Mouse (Mus musculus): ENCODE measurements around the gene Mocs2. TPM values are rescaled to one million over a fixed set of nuclear protein-coding genes. Genes with fewer than 3 reads are reported as not detected.

The Mocs2 gene
- 10 to 100 TPM; 30.3 to 48.4 (median 39.8) TPM for total RNA-seq (2022)

GRCm38 (mm10) chr13:114817751-114818360 lies at the start of gene Mocs2:
Gene Mocs2, plus strand, starts transcription at chr13:114818236.
- peak; percentile 94 for DNase-seq (ENCODE audit: low spot score)

GRCm38 (mm10) chr13:114791511-114791910 lies 26.5 kb upstream of the Mocs2 start:
- peak; percentile 19 for DNase-seq (ENCODE audit: low spot score)

GRCm38 (mm10) chr13:114793250-114794030 lies 24.6 kb upstream of the Mocs2 start:
- DNase-seq (ENCODE audit: low spot score), result peak; percentile 33

- no peak for DNase-seq (ENCODE audit: low spot score)
Observed at GRCm38 (mm10) chr13:114801857-114802256, 16.2 kb upstream of the Mocs2 start.

DNA sequence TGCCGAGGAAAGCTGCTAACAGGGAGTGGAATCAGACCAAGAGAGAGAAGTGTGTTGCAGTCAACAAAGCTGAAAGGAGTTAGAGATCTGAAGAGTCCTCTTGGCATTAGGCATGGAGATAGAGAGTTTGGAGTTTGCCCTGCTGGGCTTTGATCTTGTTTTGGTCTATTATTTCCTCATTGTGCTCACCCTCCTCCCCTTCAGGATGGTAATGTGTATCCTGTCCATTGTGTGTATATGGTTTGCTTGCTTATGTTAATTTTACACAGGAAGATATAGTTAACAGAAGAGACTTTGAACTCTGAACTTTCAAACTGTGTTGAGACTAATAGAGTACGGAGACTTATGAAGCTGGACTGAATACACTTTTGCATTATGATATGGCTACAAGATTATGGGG lies 15.1 kb upstream of the Mocs2 start:
- DNase-seq (ENCODE audit: low spot score), result no peak

GRCm38 (mm10) chr13:114809624-114810210 lies 8.3 kb upstream of the Mocs2 start:
- DNase-seq (ENCODE audit: low spot score), result no peak

DNA sequence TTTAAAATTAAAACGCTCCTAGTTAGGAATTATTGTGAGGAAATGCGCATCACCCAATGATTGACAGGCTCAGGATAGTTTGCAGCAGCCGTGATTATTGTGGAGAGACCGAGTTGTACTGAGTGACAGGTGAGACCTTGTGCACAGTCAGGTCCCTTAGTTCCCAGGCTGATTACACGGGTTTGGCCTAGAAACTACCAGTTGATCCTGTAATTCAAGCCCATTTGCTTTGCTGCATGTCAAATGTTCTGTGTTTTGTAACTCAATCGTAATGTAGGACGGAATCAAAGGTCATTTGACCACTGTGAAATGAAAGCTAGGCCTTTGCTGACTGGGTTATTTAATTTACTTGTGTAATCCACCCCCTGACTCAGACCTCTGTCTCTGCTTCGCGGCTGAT lies 477 bp downstream of the Mocs2 start:
- DNase-seq (ENCODE audit: low spot score), result peak; percentile 10

GRCm38 (mm10) chr13:114822871-114823270 lies 4.8 kb downstream of the Mocs2 start:
- DNase-seq (ENCODE audit: low spot score), result no peak

DNA sequence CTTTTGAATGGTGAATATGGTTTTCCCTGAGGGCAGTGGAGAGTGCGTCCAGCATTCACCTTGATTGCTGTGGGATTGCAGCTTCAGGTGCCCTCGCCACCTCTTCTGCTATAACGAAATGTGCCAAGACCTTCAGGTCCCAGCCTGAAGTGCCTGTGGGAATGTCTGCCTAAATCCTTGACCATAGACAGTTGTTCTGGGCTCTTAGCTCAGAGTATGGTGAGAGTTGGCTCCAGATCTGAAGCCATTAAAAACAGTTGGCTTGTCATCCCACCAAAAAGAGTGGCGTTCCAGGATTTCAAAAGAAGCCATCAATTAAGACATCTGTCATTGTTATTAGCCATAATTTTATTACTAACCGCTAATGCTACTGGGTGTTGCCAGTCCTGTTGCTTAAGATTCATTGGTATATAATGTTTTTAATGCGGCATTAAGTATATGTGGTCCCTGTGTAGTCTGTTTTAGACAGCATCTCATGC lies 7.4 kb downstream of the Mocs2 start:
- no peak for DNase-seq (ENCODE audit: low spot score)

DNA sequence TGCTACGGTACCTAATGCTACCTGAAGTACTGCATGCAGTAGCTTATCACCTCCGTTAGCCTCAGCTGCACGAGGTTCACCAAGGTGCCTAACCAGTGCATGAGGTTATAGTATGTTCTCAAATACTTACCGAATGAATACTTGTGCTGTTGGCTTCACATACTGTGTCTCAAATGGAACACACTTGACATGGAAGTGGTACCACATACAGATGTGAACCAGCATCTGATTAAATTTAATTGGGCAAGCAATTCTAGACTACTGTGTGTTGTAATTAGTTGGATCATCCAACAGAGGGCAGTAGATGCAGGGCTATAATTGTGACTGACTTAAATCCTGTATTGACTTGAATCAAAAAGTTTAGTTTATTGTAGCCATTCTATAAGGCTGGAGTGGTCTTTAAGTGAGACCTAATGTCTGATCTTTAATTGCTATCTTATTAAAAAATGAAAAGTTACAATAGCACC lies 13.4 kb downstream of the Mocs2 start:
- peak; percentile 53 for DNase-seq (ENCODE audit: low spot score)

DNA sequence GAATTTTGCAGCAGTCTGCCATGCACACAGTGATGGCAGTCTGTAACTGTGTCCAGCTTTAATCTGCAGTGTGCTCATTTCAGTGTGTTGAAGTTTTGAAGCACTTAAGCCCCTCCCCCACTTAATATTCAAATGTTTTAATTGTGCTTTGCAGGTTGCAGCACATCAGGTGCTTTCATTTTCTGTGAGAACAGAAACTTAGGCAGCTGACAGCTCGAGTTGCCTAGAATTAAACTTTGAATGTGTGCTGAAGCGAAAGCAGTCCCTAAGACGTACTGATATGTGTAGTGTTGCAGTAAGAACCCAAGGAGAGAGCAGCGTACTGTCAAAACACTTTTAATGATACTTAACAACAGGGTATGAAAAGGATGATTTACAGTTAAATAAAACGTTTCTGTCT lies 14.7 kb downstream of the Mocs2 start:
- no peak for DNase-seq (ENCODE audit: low spot score)

GRCm38 (mm10) chr13:114833351-114833750 lies 15.3 kb downstream of the Mocs2 start:
- no peak for DNase-seq (ENCODE audit: low spot score)

- DNase-seq (ENCODE audit: low spot score), result peak; percentile 31
Observed at GRCm38 (mm10) chr13:114834580-114834979, 16.5 kb downstream of the Mocs2 start.

DNA sequence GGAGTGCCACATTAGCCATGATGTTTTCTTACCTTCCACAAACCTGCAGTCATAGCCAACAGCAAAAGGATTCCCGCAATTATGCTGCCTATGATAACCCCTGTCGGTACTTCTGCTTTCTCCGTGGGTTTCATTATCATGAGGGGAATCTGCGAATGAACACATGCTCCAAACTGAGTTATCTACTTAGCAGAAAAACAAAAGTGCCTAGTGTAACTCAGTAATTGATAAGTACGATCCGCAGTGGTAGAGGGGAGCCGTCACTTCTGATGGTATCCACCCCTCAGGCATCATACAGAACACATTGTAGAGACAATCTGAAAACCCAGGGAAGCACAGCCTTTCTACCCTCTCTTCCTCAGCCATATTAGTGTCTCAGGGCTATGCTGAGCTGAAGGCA lies 19.0 kb downstream of the Mocs2 start:
- no peak for DNase-seq (ENCODE audit: low spot score)

GRCm38 (mm10) chr13:114838535-114838990 lies 20.5 kb downstream of the Mocs2 start:
- DNase-seq (ENCODE audit: low spot score), result peak; percentile 41

GRCm38 (mm10) chr13:114839098-114839497 lies 21.1 kb downstream of the Mocs2 start:
- DNase-seq (ENCODE audit: low spot score), result no peak

- DNase-seq (ENCODE audit: low spot score), result no peak
Observed at GRCm38 (mm10) chr13:114840545-114840944, 22.5 kb downstream of the Mocs2 start.

- no peak for DNase-seq (ENCODE audit: low spot score)
Observed at GRCm38 (mm10) chr13:114843318-114843717, 25.3 kb downstream of the Mocs2 start.

GRCm38 (mm10) chr13:114845804-114846203 lies 27.8 kb downstream of the Mocs2 start:
- DNase-seq (ENCODE audit: low spot score), result no peak

DNA sequence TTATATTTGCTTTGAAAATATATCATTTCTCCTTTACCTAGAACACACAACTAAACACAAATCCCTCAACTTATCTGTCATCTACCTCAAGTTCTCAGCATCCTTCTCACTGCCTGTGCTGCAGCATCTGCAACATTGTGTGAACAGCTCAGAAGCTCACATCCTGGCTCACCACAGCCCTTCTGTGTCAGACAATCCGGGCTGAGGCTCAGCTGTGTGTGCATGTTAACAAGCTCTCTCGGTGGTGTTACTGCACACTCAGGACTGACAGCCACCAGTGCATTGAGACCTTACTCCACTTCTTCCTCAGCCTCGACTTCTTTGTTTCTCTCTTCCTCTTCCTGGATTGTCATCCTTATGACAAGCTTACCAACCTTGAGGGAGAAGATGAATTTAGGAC lies 30.9 kb downstream of the Mocs2 start:
- no peak for DNase-seq (ENCODE audit: low spot score)

DNA sequence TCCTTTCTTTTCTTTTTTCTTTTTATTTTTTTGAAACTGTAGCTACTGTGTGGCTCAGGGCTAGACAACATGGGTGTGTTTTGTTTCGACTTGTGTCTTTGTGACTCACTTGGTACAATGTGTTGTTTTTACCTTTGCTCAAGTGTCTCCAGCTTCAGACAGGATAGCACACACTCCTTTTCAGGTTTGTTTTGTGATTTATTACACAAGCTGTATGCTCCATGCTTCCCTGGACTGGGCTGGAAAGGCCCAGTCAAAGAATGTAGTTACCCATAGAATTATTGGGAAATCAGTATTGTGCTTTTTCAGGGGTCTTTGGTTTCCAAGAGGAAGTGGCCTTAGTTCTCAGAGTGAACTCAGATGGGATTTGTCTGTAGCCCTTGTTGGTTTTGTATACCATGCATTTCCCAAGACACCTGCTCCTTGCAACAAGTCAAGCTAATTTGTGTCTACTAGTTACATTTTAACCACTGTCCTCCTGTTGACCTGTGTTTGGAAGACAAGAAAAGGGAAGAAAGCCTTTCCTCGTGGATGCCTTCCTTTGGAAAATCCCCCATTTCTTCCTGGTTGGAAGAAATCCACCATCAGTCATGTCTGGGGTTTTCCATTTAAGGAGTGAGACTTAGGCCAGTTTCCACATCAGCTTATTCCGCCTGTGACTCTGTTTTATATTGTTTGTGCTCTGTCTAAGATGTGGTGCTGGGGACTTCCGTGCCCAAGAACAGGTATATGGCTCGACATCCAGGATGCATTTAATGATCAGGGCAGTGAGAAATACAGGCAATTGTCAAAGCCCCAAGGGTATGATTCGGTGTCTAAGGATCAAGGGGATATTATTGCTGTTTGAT lies 34.5 kb downstream of the Mocs2 start:
- no peak for DNase-seq (ENCODE audit: low spot score)

- no peak for DNase-seq (ENCODE audit: low spot score)
Observed at GRCm38 (mm10) chr13:114853152-114853551, 35.1 kb downstream of the Mocs2 start.
